ENCODE assay signal across 1 mouse cellular context in genomic region chr7:27725566-27726538, GRCm38 (mm10).
TF ChIP-seq lines count a peak whose summit lies in the region.

No protein-coding gene starts in this region.

TF ChIP-seq in MEL, 35 proteins besides CTCF, POLR2A, EP300 and RAD21 (continued from another document):
- TF ChIP-seq ZMIZ1 (IDR thresholded peaks at IDR 0.05; ENCODE audit: low read depth, low read length) (no peak), GABPA (IDR thresholded peaks at IDR 0.05; ENCODE audit: low read depth, low read length) (no peak), MAFK (IDR thresholded peaks at IDR 0.05; ENCODE audit: borderline replicate concordance, low read depth, low read length) (peak; percentile 89), MXI1 (IDR thresholded peaks at IDR 0.05; ENCODE audit: low read depth, low read length) (no peak), MEF2A (IDR thresholded peaks at IDR 0.05; ENCODE audit: extremely low read depth, insufficient replicate concordance, low read depth, low read length, poor library complexity, severe bottlenecking) (no peak), POLR2AphosphoS2 (IDR thresholded peaks at IDR 0.05; ENCODE audit: low read length) (no peak), USF1 (IDR thresholded peaks at IDR 0.05; ENCODE audit: low read depth, low read length) (no peak), HCFC1 (IDR thresholded peaks at IDR 0.05; ENCODE audit: low read depth, low read length) (peak; percentile 47; the same call in 1 of the 2 replicates)
